Mouse (Mus musculus) heart, adult 8-10 months (tissue): ENCODE measurements at regions not wholly inside any gene's neighbourhood (a gene's known extent, or its start where the extent isn't known, plus 50 kb on each side); places are given as distances from the start of the nearest gene placed in this dataset.
"Not testable (repeated sequence)": the region's sequence is repeated elsewhere in the genome, so short reads cannot be mapped to it uniquely, and the experiment has no call there.

ENCODE experiments used
- DNase-seq: peaks from one replicate; pipeline ENCODE4 v3.0.0; 2022; ENCODE audit warnings: low spot score

GRCm38 (mm10) chr16:82430384-82430783 is 397.8 kb upstream of the Gm21833 start:
- no peak for DNase-seq

- DNase-seq, result no peak
Measured at GRCm38 (mm10) chr16:82431075-82431474, 397.1 kb upstream of the Gm21833 start.

GRCm38 (mm10) chr16:82431811-82432210 is 396.4 kb upstream of the Gm21833 start:
- peak; percentile 0 for DNase-seq

GRCm38 (mm10) chr16:82460872-82461271 is 367.3 kb upstream of the Gm21833 start:
- DNase-seq, result no peak

- DNase-seq, result no peak
Measured at GRCm38 (mm10) chr16:82470736-82471387, 357.3 kb upstream of the Gm21833 start.

- no peak for DNase-seq
Measured at GRCm38 (mm10) chr16:82520406-82520805, 307.8 kb upstream of the Gm21833 start.

GRCm38 (mm10) chr16:82521582-82521981 is 306.6 kb upstream of the Gm21833 start:
- DNase-seq, result no peak

GRCm38 (mm10) chr16:82564361-82564760 is 263.8 kb upstream of the Gm21833 start:
- no peak for DNase-seq

- not testable (repeated sequence) for DNase-seq
Measured at GRCm38 (mm10) chr16:82596461-82596860, 231.7 kb upstream of the Gm21833 start.

- DNase-seq, result no peak
Measured at GRCm38 (mm10) chr16:82602038-82602437, 226.1 kb upstream of the Gm21833 start.
